Comparison of ENCODE assay signal across 8 mouse cellular contexts in the genomic region with DNA sequence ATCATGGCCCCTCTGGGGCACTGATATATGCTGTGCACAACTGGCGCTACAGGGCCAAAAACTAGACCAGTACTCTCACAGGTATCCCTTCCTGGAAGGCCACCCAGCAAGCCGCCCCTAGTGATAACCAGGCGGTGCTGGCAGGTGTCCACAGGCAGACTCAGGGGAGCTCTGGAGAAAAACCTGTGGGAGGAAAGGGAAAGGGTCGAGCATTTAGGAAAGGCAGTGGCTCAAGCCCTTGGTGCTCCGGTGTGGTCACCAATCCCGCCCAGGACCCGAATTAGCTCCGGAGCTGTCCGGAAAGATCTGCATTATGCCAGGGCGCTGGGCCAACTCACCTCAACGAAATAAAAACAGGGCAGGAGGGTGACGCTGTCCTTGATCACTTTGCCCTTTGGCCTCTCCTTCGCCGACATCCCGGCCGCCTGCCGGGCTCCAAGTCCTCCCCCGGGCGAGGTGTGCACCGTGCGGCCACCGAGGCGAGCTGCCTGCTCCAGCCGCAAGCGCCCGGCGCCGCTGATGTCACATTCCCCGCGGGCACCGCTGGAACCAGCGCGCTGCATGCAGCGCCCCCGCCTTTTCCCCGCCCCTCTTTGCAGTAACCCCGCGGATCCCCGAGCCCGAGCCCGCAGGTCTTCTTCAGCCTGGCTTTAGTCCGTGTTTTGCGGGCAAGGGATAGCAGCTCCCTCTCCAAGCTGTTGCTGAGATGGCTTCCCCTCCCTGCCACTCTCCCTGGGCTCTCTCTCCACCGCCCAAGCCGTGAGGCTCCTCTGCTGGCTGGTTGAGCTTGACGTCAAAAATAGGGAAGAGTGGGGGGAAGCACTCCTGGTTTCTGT. TPM values are rescaled to one million over a fixed set of nuclear protein-coding genes. Genes with fewer than 3 reads are reported as not detected.
DNase-seq lines count a peak whose midpoint lies in the region; ATAC-seq lines count a peak whose summit lies in the region.

No protein-coding gene starts in this region.

- no peaks in the 10 kb centered on the region for H3K27me3 ChIP-seq in forebrain, embryonic 14.5 days (replicated peaks; ENCODE audit: control insufficient read depth, insufficient read depth, low read length)
- H3K27me3 ChIP-seq in hindbrain, embryonic 13.5 days = 0 out of 2 replicates have a peak, but pooled peaks cover 3% of the 10 kb centered on the region

- peak; percentile 92 for ATAC-seq in forebrain, embryonic 14.5 days
- peak; percentile 88 for ATAC-seq in hindbrain, embryonic 13.5 days (ENCODE audit: low FRiP score)
- peak; percentile 63 for ATAC-seq in megakaryocyte, adult 5-6 weeks (ENCODE audit: poor library complexity, severe bottlenecking)

- H3K4me1 ChIP-seq in forebrain, embryonic 14.5 days (ENCODE audit: control insufficient read depth, insufficient read depth, low read length) = peaks cover 4% of the 10 kb centered on the region; the same call in 1 of the 2 replicates
- H3K4me1 ChIP-seq in hindbrain, embryonic 13.5 days (replicated peaks) = peaks cover 11% of the 10 kb centered on the region

- peak overlapping the region; percentile 80 for H3K4me2 ChIP-seq in forebrain, embryonic 14.5 days (ENCODE audit: low read length)
- H3K4me2 ChIP-seq in hindbrain, embryonic 13.5 days = peak overlapping the region; percentile 73

- H3K27ac ChIP-seq in forebrain, embryonic 14.5 days (ENCODE audit: low read depth, low read length) = peak overlapping the region; percentile 55; the same call in 1 of the 2 replicates
- H3K27ac ChIP-seq in hindbrain, embryonic 13.5 days = peak overlapping the region; percentile 75

- no peaks in the 10 kb centered on the region for H3K9me3 ChIP-seq in forebrain, embryonic 14.5 days (replicated peaks; ENCODE audit: control insufficient read depth, low read length)
- H3K9me3 ChIP-seq in hindbrain, embryonic 13.5 days = no peaks in the 10 kb centered on the region

- 1% methylated on average over 46 of the region's 46 CpGs for WGBS in forebrain, embryonic 14.5 days
- WGBS in hindbrain, embryonic 13.5 days = 3% methylated on average over 46 of the region's 46 CpGs

- peak overlapping the region; percentile 55 for H3K4me3 ChIP-seq in forebrain, embryonic 14.5 days (ENCODE audit: low read depth, low read length)
- peak overlapping the region; percentile 63 for H3K4me3 ChIP-seq in hindbrain, embryonic 13.5 days

- no peaks in the 10 kb centered on the region for H3K36me3 ChIP-seq in forebrain, embryonic 14.5 days (ENCODE audit: control insufficient read depth, insufficient read depth, low read length)
- H3K36me3 ChIP-seq in hindbrain, embryonic 13.5 days = no peaks in the 10 kb centered on the region

- DNase-seq in ZHBTc4 (ENCODE audit: low read depth, low spot score) = peak; percentile 63
- DNase-seq in cerebellum, adult 11 months = peak; percentile 62
- DNase-seq in forebrain, embryonic 14.5 days (ENCODE audit: low spot score) = peak; percentile 72
- DNase-seq in layer of hippocampus, postnatal 36 days = peak; percentile 64 to 74
- DNase-seq in right cerebral cortex, postnatal 36 days (ENCODE audit: low spot score in 2 of 2) = peak; percentile 56 to 76
- DNase-seq in thymus, adult 18-20 months = no peak

- peak overlapping the region; percentile 75 for H3K9ac ChIP-seq in forebrain, embryonic 14.5 days (ENCODE audit: low read length)
- H3K9ac ChIP-seq in hindbrain, embryonic 13.5 days = peak overlapping the region; percentile 79

RNA-seq across cellular contexts. Expression of a gene that starts 0.8 kb away (rescaled TPM):
- polyA plus RNA-seq in forebrain, embryonic 14.5 days (2014; fragmentation: Nextera tagmentation; extraction: Ambion mirVana) = 5.9 and 11.7 TPM in 2 replicates
- polyA plus RNA-seq in hindbrain, embryonic 13.5 days (2015; fragmentation: Nextera tagmentation; extraction: Ambion mirVana) = 7.6 and 8.1 TPM in 2 replicates
- 100 to 1,000 TPM; 297 to 315 TPM for total RNA-seq in layer of hippocampus, postnatal 36 days (2021)
- 0.09 and 0.45 TPM in 2 replicates for total RNA-seq in megakaryocyte, adult 5-6 weeks (2015)
- total RNA-seq in megakaryocyte, adult 5-6 weeks (2017) = 0.18 TPM in 1 of 2 replicates, not detected in the other

Comparison
In these comparisons a context has a peak if more than half of its experiments do, and no peak if none do; other contexts are left out.
1. DNase-seq: peak in ZHBTc4 (single experiment), cerebellum, adult 11 months (single experiment), forebrain, embryonic 14.5 days (single experiment), layer of hippocampus, postnatal 36 days (2 of 2) and right cerebral cortex, postnatal 36 days (2 of 2); none in thymus, adult 18-20 months (0 of 2).
2. RNA of a gene that starts 0.8 kb away (total RNA-seq): 297 to 315 TPM in layer of hippocampus, postnatal 36 days; 0.09 to 0.45 TPM in megakaryocyte, adult 5-6 weeks; every median in the first group is over 100 times any median in the second.
3. Peak in every context shown above with its lines, with median percentiles within 50 percentile points of each other: ATAC-seq.